Mouse (Mus musculus) heart, embryonic 15.5 days (tissue): ENCODE results near the gene Zcchc14. TPM values are rescaled to one million over a fixed set of nuclear protein-coding genes. Genes with fewer than 3 reads are reported as not detected.
A peak's percentile ranks its signal among the peaks of the same experiment; 100 is the strongest.

Experiments used
- ATAC-seq: fragments of 200-750 bp; cut with Nextera tagmentation; replicated peaks from 2 replicates; pipeline ENCODE4 v1.8.0; 2017; ENCODE audit warnings: low read depth, moderate TSS enrichment; ENCODE audit not compliant: insufficient number of reproducible peaks, insufficient read depth, low FRiP score
- H3K27ac ChIP-seq: fragments of 300-500 bp; sonication (generic); 2 replicates; pipeline ENCODE4 v1.5.1; 2015; ENCODE audit warnings: mild to moderate bottlenecking, inconsistent platforms
- H3K27me3 ChIP-seq: fragments of 300-500 bp; sonication (generic); 2 replicates; pipeline ENCODE4 v1.6.1; 2015; ENCODE audit warnings: inconsistent platforms
- H3K36me3 ChIP-seq: fragments of 300-500 bp; sonication (generic); 2 replicates; pipeline ENCODE4 v1.6.1; 2015; ENCODE audit warnings: mild to moderate bottlenecking, inconsistent platforms
- H3K4me1 ChIP-seq: fragments of 300-500 bp; sonication (generic); replicated peaks from 2 replicates; pipeline ENCODE4 v1.6.1; 2015; ENCODE audit warnings: inconsistent platforms
- H3K4me2 ChIP-seq: fragments of 300-500 bp; sonication (generic); 2 replicates; pipeline ENCODE4 v1.6.1; 2015; ENCODE audit warnings: inconsistent platforms, mild to moderate bottlenecking, moderate library complexity
- H3K4me3 ChIP-seq: fragments of 300-500 bp; sonication (generic); 2 replicates; pipeline ENCODE4 v1.5.1; 2015; ENCODE audit warnings: mild to moderate bottlenecking, inconsistent platforms
- H3K9ac ChIP-seq: fragments of 300-500 bp; sonication (generic); 2 replicates; pipeline ENCODE4 v1.6.1; 2015; ENCODE audit warnings: mild to moderate bottlenecking, inconsistent platforms
- H3K9me3 ChIP-seq: fragments of 300-500 bp; sonication (generic); replicated peaks from 2 replicates; pipeline ENCODE4 v1.6.1; 2016; ENCODE audit warnings: inconsistent platforms
- WGBS: fragments of 180-500 bp; shearing (Covaris S2); methylation state at CpG from one replicate; pipeline ENCODE4 v1.1.7; 2015; ENCODE audit warnings: mixed read lengths; 5-methylcytosine and 5-hydroxymethylcytosine counted together
- polyA plus RNA-seq: library from polyadenylated mRNA; unstranded; fragments of >200 nt; fragmentation: Nextera tagmentation; extraction: Ambion mirVana; gene quantifications from 2 replicates; pipeline ENCODE4 v1.2.1, GENCODE M21; 2015

Zcchc14 gene
- polyA plus RNA-seq, 1 experiment from 2014 or later = 7.8 TPM

GRCm38 (mm10) chr8:121620801-121621516 lies 31.7 kb downstream of the Zcchc14 start:
- Histone ChIP-seq H3K9ac (no peak overlapping the region), H3K4me1 (peaks cover 54% of the 10 kb centered on the region), H3K9me3 (no peaks in the 10 kb centered on the region), H3K36me3 (no peaks in the 10 kb centered on the region), H3K4me3 (no peak overlapping the region), H3K4me2 (peak overlapping the region; percentile 17; the same call in 1 of the 2 replicates), H3K27me3 (no peaks in the 10 kb centered on the region), H3K27ac (peak overlapping the region; percentile 79)
- ATAC-seq = peak; percentile 8; the same call in 1 of the 2 replicates
- 57% methylated on average over 12 of the region's 12 CpGs for WGBS

GRCm38 (mm10) chr8:121619401-121619995 lies 33.2 kb downstream of the Zcchc14 start:
- Histone ChIP-seq H3K27ac (peak overlapping the region; percentile 79), H3K9ac (0 out of 2 replicates have a peak overlapping the region, but pooled peaks have one; percentile 3), H3K4me2 (peak overlapping the region; percentile 12; the same call in 1 of the 2 replicates), H3K4me3 (no peak overlapping the region), H3K4me1 (peaks cover 45% of the 10 kb centered on the region), H3K27me3 (no peaks in the 10 kb centered on the region), H3K36me3 (no peaks in the 10 kb centered on the region), H3K9me3 (no peaks in the 10 kb centered on the region)
- ATAC-seq = peak; percentile 83
- 19% methylated on average over 7 of the region's 7 CpGs for WGBS

- no peaks in the 10 kb centered on the region for H3K27me3 ChIP-seq
- no peak for ATAC-seq
- H3K4me3 ChIP-seq = no peak overlapping the region
- H3K4me1 ChIP-seq = peaks cover 14% of the 10 kb centered on the region
- H3K9ac ChIP-seq = no peak overlapping the region
- H3K4me2 ChIP-seq = no peak overlapping the region
- no peaks in the 10 kb centered on the region for H3K9me3 ChIP-seq
- peaks cover 14% of the 10 kb centered on the region for H3K36me3 ChIP-seq
- no peak overlapping the region for H3K27ac ChIP-seq
These were observed 39.3 kb downstream of the Zcchc14 start for GRCm38 (mm10) chr8:121613419-121613818.

GRCm38 (mm10) chr8:121609916-121610315 lies 42.8 kb downstream of the Zcchc14 start:
- Histone ChIP-seq H3K27me3 (no peaks in the 10 kb centered on the region), H3K9me3 (no peaks in the 10 kb centered on the region), H3K9ac (no peak overlapping the region), H3K27ac (no peak overlapping the region), H3K36me3 (peaks cover 29% of the 10 kb centered on the region), H3K4me1 (peaks cover 7% of the 10 kb centered on the region), H3K4me3 (no peak overlapping the region), H3K4me2 (no peak overlapping the region)
- no peak for ATAC-seq
- 85% methylated on average over 11 of the region's 11 CpGs for WGBS

- ATAC-seq = no peak
- H3K9ac ChIP-seq = no peak overlapping the region
- 72% methylated on average over 15 of the region's 15 CpGs for WGBS
These were observed 43.5 kb downstream of the Zcchc14 start for GRCm38 (mm10) chr8:121609251-121609650.

GRCm38 (mm10) chr8:121607661-121608060 lies 45.0 kb downstream of the Zcchc14 start:
- Histone ChIP-seq H3K9ac (no peak overlapping the region), H3K4me3 (no peak overlapping the region), H3K9me3 (no peaks in the 10 kb centered on the region), H3K27me3 (no peaks in the 10 kb centered on the region), H3K4me1 (no peaks in the 10 kb centered on the region), H3K4me2 (no peak overlapping the region), H3K27ac (no peak overlapping the region), H3K36me3 (peaks cover 50% of the 10 kb centered on the region)
- ATAC-seq = no peak
- 82% methylated on average over 5 of the region's 5 CpGs for WGBS

More at GRCm38 (mm10) chr8:121609251-121609650, 43.5 kb downstream of the Zcchc14 start:
- H3K4me1 ChIP-seq = peaks cover 7% of the 10 kb centered on the region
- H3K36me3 ChIP-seq = peaks cover 36% of the 10 kb centered on the region
- no peak overlapping the region for H3K4me2 ChIP-seq
- no peaks in the 10 kb centered on the region for H3K9me3 ChIP-seq
- H3K4me3 ChIP-seq = no peak overlapping the region
- no peaks in the 10 kb centered on the region for H3K27me3 ChIP-seq
- no peak overlapping the region for H3K27ac ChIP-seq

GRCm38 (mm10) chr8:121603801-121604200 lies 48.9 kb downstream of the Zcchc14 start:
- Histone ChIP-seq H3K27ac (no peak overlapping the region), H3K36me3 (peaks cover 65% of the 10 kb centered on the region), H3K4me1 (no peaks in the 10 kb centered on the region), H3K9ac (no peak overlapping the region), H3K4me3 (no peak overlapping the region), H3K9me3 (no peaks in the 10 kb centered on the region), H3K4me2 (no peak overlapping the region), H3K27me3 (no peaks in the 10 kb centered on the region)
- ATAC-seq = no peak
- WGBS = 94% methylated on average over 12 of the region's 12 CpGs

GRCm38 (mm10) chr8:121602860-121603259 lies 49.8 kb downstream of the Zcchc14 start:
- Histone ChIP-seq H3K27ac (no peak overlapping the region), H3K36me3 (peaks cover 62% of the 10 kb centered on the region), H3K4me3 (no peak overlapping the region), H3K4me1 (no peaks in the 10 kb centered on the region), H3K27me3 (no peaks in the 10 kb centered on the region), H3K9ac (no peak overlapping the region), H3K9me3 (no peaks in the 10 kb centered on the region), H3K4me2 (no peak overlapping the region)
- ATAC-seq = no peak
- 33% methylated on average over 3 of the region's 3 CpGs for WGBS

GRCm38 (mm10) chr8:121602411-121602810 lies 50.3 kb downstream of the Zcchc14 start:
- H3K27me3 ChIP-seq = no peaks in the 10 kb centered on the region
- no peak overlapping the region for H3K27ac ChIP-seq
- ATAC-seq = no peak
- H3K4me1 ChIP-seq = no peaks in the 10 kb centered on the region
- no peak overlapping the region for H3K9ac ChIP-seq
- WGBS = 94% methylated on average over 12 of the region's 12 CpGs
- no peak overlapping the region for H3K4me3 ChIP-seq
- H3K4me2 ChIP-seq = no peak overlapping the region
- H3K9me3 ChIP-seq = no peaks in the 10 kb centered on the region
- peaks cover 66% of the 10 kb centered on the region for H3K36me3 ChIP-seq

GRCm38 (mm10) chr8:121599842-121600241 lies 52.9 kb downstream of the Zcchc14 start:
- no peak overlapping the region for H3K9ac ChIP-seq
- no peaks in the 10 kb centered on the region for H3K27me3 ChIP-seq
- no peak overlapping the region for H3K4me2 ChIP-seq
- no peak overlapping the region for H3K4me3 ChIP-seq
- no peak for ATAC-seq
- peaks cover 68% of the 10 kb centered on the region for H3K36me3 ChIP-seq
- H3K27ac ChIP-seq = no peak overlapping the region
- 85% methylated on average over 14 of the region's 14 CpGs for WGBS
- H3K4me1 ChIP-seq = no peaks in the 10 kb centered on the region
- H3K9me3 ChIP-seq = no peaks in the 10 kb centered on the region

- peaks cover 67% of the 10 kb centered on the region for H3K36me3 ChIP-seq
- no peak overlapping the region for H3K4me3 ChIP-seq
- 25% methylated on average over 7 of the region's 7 CpGs for WGBS
- H3K27me3 ChIP-seq = no peaks in the 10 kb centered on the region
- H3K9ac ChIP-seq = no peak overlapping the region
- peak; percentile 57; the same call in 1 of the 2 replicates for ATAC-seq
- H3K9me3 ChIP-seq = no peaks in the 10 kb centered on the region
- H3K4me2 ChIP-seq = no peak overlapping the region
- no peak overlapping the region for H3K27ac ChIP-seq
- no peaks in the 10 kb centered on the region for H3K4me1 ChIP-seq
These were observed 53.8 kb downstream of the Zcchc14 start for GRCm38 (mm10) chr8:121598892-121599291.

GRCm38 (mm10) chr8:121598190-121598589 lies 54.5 kb downstream of the Zcchc14 start:
- no peak for ATAC-seq
- WGBS = 86% methylated on average over 7 of the region's 7 CpGs
- Histone ChIP-seq H3K4me3 (no peak overlapping the region), H3K36me3 (peaks cover 65% of the 10 kb centered on the region), H3K4me2 (no peak overlapping the region), H3K9me3 (no peaks in the 10 kb centered on the region), H3K4me1 (peaks cover 5% of the 10 kb centered on the region), H3K27me3 (no peaks in the 10 kb centered on the region), H3K27ac (no peak overlapping the region), H3K9ac (no peak overlapping the region)
